Mouse (Mus musculus): ENCODE measurements at regions not wholly inside any gene's neighbourhood (a gene's known extent, or its start where the extent isn't known, plus 50 kb on each side); places are given as distances from the start of the nearest gene placed in this dataset.

DNA sequence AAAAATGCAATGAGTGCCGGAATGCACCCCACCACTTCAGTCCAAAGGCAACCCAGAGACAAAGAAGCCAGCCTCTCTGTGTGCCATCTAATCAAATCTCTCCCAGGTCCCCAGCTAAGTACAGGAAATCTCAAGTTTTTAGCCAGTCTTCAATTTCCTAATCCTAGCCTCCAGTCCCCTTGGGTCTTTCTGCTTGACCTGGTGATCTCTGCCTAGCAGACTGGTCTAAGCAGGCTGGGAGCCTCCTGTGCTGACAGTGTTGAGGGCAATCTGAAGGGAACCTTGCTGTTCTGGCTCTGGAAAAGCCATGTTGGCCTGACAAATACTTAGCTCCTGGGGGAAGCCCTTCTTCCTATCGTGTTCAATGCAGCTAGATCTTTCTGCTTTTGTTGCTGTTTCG is 248.9 kb downstream of the Nedd1 start:
- TF ChIP-seq CTCF (IDR thresholded peaks at IDR 0.05; ENCODE audit: extremely low read depth, insufficient read length, insufficient replicate concordance, low read depth, low read length): no peak
- no peak for TF ChIP-seq POLR2A (IDR thresholded peaks at IDR 0.05; ENCODE audit: low read depth, low read length)
